Mouse (Mus musculus): Measurements from ENCODE around the gene Nr1i3. TPM values are rescaled to one million over a fixed set of nuclear protein-coding genes. Genes with fewer than 3 reads are reported as not detected.

Gene Nr1i3
- polyA plus RNA-seq, 1 experiment = 0.08 TPM

DNA sequence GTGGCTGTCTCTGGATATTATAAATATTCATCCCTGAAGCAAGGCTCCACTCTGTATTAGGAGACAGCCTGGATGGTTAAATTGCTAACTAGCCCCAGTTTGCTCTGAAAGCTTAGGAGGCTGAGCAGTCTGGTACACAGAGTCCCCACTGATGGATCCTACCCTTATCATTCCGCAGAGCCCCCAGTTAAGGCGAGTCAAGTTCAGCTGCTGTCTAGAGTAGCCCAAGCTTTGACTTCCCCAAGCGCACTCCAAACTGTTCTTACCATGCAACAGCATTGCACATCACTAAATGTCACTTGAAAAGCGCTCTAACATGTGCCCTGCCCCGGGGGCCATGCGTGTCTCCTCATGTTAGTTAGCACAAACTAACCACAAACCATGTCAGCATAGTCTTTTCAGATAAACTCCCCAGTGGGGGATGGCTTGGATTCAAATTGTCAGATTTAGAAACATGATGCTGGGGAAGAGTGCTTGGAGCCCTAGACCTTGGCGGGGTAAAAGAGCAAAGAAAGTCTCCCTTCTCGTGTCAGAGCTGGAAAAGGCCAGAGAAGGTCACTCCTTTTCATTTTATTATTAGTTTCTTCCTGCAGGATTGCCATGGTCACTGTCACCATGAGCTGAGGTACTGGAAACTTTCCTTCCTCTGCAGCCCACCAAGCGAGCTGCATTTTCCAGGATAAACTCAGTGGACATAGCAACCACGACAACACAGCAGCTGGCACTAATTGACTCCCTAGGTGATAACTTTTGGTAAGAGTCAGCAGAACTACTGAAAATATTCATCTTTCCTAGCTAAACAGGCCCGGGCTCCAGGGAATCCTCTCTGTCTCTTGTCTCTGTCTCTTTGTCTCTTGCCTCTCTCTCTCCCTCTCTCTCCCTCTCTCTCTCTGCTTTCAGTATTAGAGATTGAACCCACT, 19.6 kb upstream of the Nr1i3 start:
- 82% methylated on average over 11 of the region's 11 CpGs for WGBS
- Histone ChIP-seq H3K27me3 (ENCODE audit: control insufficient read depth, insufficient read depth, low read length) (peaks cover 13% of the 10 kb centered on the region), H3K4me3 (ENCODE audit: control insufficient read depth, insufficient read depth, low read length) (no peak overlapping the region), H3K27ac (ENCODE audit: control insufficient read depth, insufficient read depth, low read length) (no peak overlapping the region), H3K36me3 (ENCODE audit: control insufficient read depth, insufficient read depth, low read length) (no peaks in the 10 kb centered on the region), H3K4me1 (replicated peaks; ENCODE audit: control insufficient read depth, insufficient read depth, low read length) (no peaks in the 10 kb centered on the region)
- no peak for DNase-seq
- TF ChIP-seq POLR2A (IDR thresholded peaks at IDR 0.05; ENCODE audit: control insufficient read depth, extremely low read depth, insufficient read depth, low read length, poor library complexity) (no peak), CTCF (IDR thresholded peaks at IDR 0.05; ENCODE audit: borderline replicate concordance, control insufficient read depth, extremely low read depth, insufficient read depth, low read length, poor library complexity) (no peak)

DNA sequence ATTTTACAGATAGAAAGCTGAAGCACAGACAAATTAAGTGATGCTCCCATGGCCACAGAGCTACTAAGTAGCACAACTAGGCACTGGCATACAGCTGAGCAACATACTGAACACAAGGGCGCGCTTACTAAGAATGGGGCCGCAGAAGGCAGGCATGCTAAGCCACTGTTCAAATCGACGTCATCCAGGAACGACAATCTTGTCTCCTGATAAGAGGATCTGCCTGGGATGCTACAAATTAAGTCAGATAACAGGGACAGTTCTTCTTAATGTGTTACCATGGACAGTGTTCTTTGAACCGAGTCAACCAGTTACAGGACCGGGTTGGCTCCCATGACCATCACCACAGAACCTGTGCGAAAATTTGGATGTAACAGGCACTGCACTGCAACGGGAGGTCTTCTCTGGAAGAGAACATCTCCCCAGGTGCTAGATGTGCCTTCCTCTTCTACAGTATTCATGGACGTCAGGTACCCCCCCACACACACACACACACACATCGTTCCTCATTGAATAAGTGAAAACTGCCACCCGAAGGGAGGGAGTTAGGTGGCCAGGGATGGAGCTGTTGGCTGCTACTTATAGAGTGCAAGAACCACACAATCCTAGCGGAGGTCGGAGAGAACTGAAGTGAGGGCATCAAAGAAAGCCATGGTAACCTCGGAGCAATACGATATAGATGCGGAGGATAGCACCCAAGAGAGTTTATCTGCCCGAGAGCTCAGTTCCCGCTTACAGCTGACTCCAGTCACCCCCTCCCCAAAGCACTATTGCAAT, 18.5 kb upstream of the Nr1i3 start:
- no peak overlapping the region for H3K4me3 ChIP-seq (ENCODE audit: control insufficient read depth, insufficient read depth, low read length)
- no peaks in the 10 kb centered on the region for H3K36me3 ChIP-seq (ENCODE audit: control insufficient read depth, insufficient read depth, low read length)
- no peaks in the 10 kb centered on the region for H3K4me1 ChIP-seq (replicated peaks; ENCODE audit: control insufficient read depth, insufficient read depth, low read length)
- H3K27me3 ChIP-seq (ENCODE audit: control insufficient read depth, insufficient read depth, low read length) = peaks cover 13% of the 10 kb centered on the region
- no peak overlapping the region for H3K27ac ChIP-seq (ENCODE audit: control insufficient read depth, insufficient read depth, low read length)
- no peak for DNase-seq
- TF ChIP-seq POLR2A (IDR thresholded peaks at IDR 0.05; ENCODE audit: control insufficient read depth, extremely low read depth, insufficient read depth, low read length, poor library complexity) (no peak), CTCF (IDR thresholded peaks at IDR 0.05; ENCODE audit: borderline replicate concordance, control insufficient read depth, extremely low read depth, insufficient read depth, low read length, poor library complexity) (no peak)
- 35% methylated on average over 20 of the region's 20 CpGs for WGBS

DNA sequence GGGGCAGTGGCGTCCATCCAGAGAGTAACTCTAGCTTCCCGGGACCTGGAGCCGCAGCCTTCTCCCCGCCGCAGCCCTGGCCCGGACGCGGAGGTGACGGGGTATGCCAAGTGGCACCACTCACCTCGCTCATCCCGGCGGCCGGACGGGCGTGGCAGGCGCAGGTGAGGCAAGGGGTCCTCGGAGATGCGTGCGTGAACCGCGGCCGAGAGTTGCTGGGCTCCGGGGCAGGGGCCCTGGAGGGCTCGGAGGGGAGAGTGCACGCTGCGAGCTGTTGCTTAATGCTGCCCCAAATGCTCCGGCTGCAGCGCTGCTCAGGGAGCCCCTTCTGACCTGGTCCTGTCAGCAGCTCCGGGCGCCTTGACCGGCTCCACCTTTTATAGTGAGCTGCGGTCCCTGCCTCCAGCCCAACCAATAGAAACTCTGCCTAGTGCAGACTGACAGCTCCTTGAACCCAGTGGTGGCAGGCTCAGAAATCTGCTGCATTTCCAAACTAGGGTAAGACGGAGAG, 17.8 kb upstream of the Nr1i3 start, which contains the start of gene Pcp4l1:
TSS of gene Pcp4l1 (minus strand) at position 382 of the 511 bp plus-strand sequence.
- Histone ChIP-seq H3K4me3 (ENCODE audit: control insufficient read depth, insufficient read depth, low read length) (no peak within 1 kb of the TSS), H3K4me1 (replicated peaks; ENCODE audit: control insufficient read depth, insufficient read depth, low read length) (no peaks in the 10 kb centered on the region), H3K27me3 (ENCODE audit: control insufficient read depth, insufficient read depth, low read length) (peaks cover 13% of the 10 kb centered on the region), H3K27ac (ENCODE audit: control insufficient read depth, insufficient read depth, low read length) (no peak within 1 kb of the TSS), H3K36me3 (ENCODE audit: control insufficient read depth, insufficient read depth, low read length) (no peaks in the 10 kb centered on the region)
- no peak for DNase-seq
- TF ChIP-seq POLR2A (IDR thresholded peaks at IDR 0.05; ENCODE audit: control insufficient read depth, extremely low read depth, insufficient read depth, low read length, poor library complexity) (no peak), CTCF (IDR thresholded peaks at IDR 0.05; ENCODE audit: borderline replicate concordance, control insufficient read depth, extremely low read depth, insufficient read depth, low read length, poor library complexity) (no peak)
- WGBS = 2% methylated on average over 33 of the region's 33 CpGs

DNA sequence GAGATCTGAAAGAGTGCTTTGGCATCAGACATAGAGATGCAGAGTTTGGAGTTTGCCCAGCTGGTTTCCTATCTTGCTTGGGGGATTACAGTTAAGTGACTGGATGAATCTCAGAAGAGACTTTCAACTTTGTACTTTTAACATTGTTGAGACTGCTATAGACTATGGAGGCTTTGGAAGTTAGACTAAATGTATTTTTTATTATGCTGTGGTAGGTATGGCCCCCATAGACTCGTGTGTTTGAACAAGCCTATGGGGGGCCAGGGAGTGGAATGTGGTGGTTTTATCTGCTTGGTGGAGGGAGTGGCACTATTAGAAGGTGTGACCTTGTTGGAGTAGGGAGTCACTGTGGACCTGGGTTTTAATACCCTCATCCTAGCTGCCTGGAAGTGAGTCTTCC, 14.2 kb upstream of the Nr1i3 start:
- no peak for TF ChIP-seq CTCF (IDR thresholded peaks at IDR 0.05; ENCODE audit: borderline replicate concordance, control insufficient read depth, extremely low read depth, insufficient read depth, low read length, poor library complexity)
- TF ChIP-seq POLR2A (IDR thresholded peaks at IDR 0.05; ENCODE audit: control insufficient read depth, extremely low read depth, insufficient read depth, low read length, poor library complexity) = no peak
- Histone ChIP-seq H3K36me3 (ENCODE audit: control insufficient read depth, insufficient read depth, low read length) (no peaks in the 10 kb centered on the region), H3K4me1 (replicated peaks; ENCODE audit: control insufficient read depth, insufficient read depth, low read length) (no peaks in the 10 kb centered on the region), H3K27ac (ENCODE audit: control insufficient read depth, insufficient read depth, low read length) (no peak overlapping the region), H3K27me3 (ENCODE audit: control insufficient read depth, insufficient read depth, low read length) (peaks cover 11% of the 10 kb centered on the region), H3K4me3 (ENCODE audit: control insufficient read depth, insufficient read depth, low read length) (no peak overlapping the region)
- DNase-seq = no peak
- WGBS = 87% methylated on average over 1 of the region's 1 CpGs

DNA sequence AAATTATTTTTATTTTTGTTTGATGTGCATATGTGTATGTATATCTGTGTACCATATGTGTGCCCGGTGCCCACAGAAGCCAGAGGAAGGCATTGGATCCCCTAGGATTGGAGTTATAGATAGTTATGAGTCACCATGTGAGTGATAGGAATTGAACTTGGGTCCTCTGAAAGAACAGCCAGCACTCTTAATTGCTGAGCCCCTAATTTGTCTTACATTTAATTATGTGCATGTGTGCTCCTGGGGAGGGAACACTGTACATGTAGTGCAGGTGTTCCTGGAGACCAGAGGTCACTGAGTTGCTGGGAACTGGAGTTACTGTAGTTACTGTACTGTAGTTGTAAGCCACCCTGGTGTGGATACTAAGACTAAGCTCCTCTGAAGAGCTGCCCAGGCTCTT, 13.0 kb upstream of the Nr1i3 start:
- 100% methylated on average over 1 of the region's 1 CpGs for WGBS
- no peak for DNase-seq
- Histone ChIP-seq H3K27me3 (ENCODE audit: control insufficient read depth, insufficient read depth, low read length) (peaks cover 5% of the 10 kb centered on the region), H3K4me3 (ENCODE audit: control insufficient read depth, insufficient read depth, low read length) (no peak overlapping the region), H3K36me3 (ENCODE audit: control insufficient read depth, insufficient read depth, low read length) (no peaks in the 10 kb centered on the region), H3K4me1 (replicated peaks; ENCODE audit: control insufficient read depth, insufficient read depth, low read length) (no peaks in the 10 kb centered on the region), H3K27ac (ENCODE audit: control insufficient read depth, insufficient read depth, low read length) (no peak overlapping the region)
- TF ChIP-seq CTCF (IDR thresholded peaks at IDR 0.05; ENCODE audit: borderline replicate concordance, control insufficient read depth, extremely low read depth, insufficient read depth, low read length, poor library complexity) (no peak), POLR2A (IDR thresholded peaks at IDR 0.05; ENCODE audit: control insufficient read depth, extremely low read depth, insufficient read depth, low read length, poor library complexity) (no peak)
